Mouse (Mus musculus) left cerebral cortex, postnatal 36 days (tissue): ENCODE results near the gene Cideb. TPM values are rescaled to one million over a fixed set of nuclear protein-coding genes. Genes with fewer than 3 reads are reported as not detected.
"Not testable (repeated sequence)": the region's sequence is repeated elsewhere in the genome, so short reads cannot be mapped to it uniquely, and the experiment has no call there.

Source experiments
- DNase-seq, 2 experiments: peaks; one replicate each; pipeline ENCODE4 v3.0.0; 2021 to 2022; ENCODE audit warnings: low spot score in 2 of 2, mixed read lengths in 1 of 2
- intact Hi-C: fragments of 180-260 bp; cut with DNase I; formaldehyde crosslinking; loops from one replicate; pipeline ENCODE4 v1.15.1; 2025
- total RNA-seq, 2 experiments: library from RNA; stranded (reverse); gene quantifications; 2 replicates each; pipeline ENCODE4 v1.2.3; 2021

Cideb gene
- total RNA-seq, 2 experiments from 2014 or later = 2.5 to 3.0 TPM

DNA sequence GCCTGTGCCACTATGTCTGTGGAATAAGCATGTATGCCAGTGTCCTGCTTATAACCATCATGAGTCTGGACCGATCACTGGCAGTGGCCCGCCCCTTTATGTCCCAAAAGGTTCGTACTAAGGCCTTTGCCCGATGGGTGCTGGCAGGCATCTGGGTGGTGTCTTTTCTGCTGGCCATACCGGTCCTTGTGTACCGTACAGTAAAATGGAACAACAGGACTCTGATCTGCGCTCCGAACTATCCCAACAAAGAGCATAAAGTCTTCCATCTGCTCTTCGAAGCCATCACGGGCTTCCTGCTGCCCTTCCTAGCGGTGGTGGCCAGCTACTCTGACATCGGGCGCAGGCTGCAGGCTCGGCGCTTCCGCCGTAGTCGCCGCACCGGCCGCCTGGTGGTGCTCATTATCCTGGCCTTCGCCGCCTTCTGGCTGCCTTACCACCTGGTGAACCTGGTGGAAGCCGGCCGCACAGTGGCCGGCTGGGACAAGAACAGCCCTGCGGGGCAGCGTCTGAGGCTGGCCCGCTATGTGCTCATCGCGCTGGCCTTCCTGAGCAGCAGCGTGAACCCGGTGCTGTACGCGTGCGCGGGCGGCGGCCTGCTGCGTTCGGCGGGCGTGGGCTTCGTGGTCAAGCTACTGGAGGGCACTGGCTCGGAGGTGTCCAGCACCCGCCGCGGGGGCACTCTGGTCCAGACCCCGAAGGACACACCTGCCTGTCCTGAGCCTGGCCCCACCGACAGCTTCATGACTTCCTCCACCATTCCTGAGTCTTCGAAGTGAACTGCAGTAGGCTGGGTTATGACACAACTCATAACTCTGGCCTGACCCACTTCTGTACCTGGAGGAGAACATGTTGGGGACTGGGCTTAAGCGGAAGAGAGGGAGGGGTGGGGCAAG is 9.5 kb upstream of the Cideb start:
- peak in 1 of 2 experiments; percentile 45 for DNase-seq
- intact Hi-C loops = loop anchor here (5.0 kb wide), 1 partner anchor 150 kb away; no protein-coding TSS in a partner anchor

DNA sequence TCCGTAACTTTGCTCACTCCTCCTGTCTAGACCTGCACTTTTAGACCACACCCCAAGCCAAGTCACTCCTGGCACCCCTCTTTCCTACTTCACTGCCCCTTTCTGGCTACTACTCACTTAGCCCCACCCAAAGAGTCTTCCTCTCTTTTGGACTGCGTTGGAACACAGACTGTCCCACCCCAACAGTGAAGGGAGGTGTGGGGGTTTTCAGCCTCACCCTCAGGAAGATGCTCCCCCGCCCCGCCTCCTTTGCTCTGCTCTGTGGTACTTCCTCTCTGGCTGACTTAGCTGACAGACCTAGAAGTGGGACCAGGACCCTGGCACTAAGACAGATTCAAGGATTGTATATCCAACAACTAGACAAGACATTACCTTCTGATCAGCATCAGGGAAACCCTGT is 7.4 kb upstream of the Cideb start, which contains the start of gene Ltb4r1:
TSS of gene Ltb4r1 (plus strand) at position 267 of the 400 bp plus-strand sequence.
- DNase-seq = no peak
- intact Hi-C loops = loop anchor here (5.0 kb wide), 1 partner anchor 152 kb away; no protein-coding TSS in a partner anchor

DNA sequence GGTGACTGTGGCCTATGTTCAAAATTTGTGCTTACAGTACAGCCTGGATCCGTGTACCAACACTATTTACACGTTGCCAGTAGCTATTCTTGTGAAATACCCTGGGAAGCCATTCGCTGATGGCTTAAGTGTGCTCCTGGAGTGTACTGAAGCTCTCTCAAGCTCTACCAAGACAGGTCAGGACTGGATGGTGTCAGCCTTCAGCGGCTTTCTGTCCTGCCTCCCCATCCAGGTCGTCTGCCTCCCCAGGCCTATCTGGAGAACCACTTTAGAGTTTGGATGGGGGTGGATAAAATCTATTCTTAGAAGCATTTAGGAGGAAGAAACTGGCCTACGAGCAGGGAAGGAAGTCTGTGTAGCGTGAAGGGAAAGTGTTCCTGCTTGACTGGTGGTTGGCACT is 4.9 kb upstream of the Cideb start:
- intact Hi-C loops = no loop called here
- DNase-seq = no peak

DNA sequence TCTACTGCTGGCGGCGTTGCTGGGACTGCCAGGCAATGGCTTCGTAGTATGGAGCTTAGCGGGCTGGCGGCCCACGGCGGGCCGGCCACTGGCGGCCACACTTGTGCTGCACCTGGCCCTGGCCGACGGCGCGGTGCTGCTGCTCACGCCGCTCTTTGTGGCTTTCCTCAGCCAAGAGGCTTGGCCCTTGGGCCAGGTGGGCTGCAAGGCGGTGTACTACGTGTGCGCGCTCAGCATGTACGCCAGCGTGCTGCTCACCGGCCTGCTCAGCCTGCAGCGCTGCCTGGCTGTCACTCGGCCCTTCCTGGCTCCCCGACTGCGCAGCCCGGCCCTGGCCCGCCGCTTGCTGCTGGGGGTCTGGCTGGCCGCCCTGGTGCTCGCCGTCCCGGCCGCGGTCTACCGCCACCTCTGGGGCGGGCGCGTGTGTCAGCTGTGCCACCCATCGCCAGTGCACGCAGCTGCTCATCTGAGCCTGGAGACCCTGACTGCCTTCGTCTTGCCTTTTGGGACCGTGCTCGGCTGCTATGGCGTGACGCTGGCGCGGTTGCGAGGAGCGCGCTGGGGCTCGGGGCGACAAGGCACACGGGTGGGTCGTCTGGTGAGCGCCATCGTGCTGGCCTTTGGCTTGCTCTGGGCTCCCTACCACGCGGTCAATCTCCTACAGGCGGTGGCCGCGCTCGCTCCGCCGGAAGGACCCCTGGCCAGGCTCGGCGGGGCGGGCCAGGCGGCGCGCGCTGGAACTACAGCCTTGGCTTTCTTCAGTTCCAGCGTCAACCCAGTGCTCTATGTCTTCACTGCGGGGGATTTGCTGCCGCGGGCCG is 4.0 kb upstream of the Cideb start:
- intact Hi-C loops = no loop called here
- peak; percentile 47 to 49 for DNase-seq

DNA sequence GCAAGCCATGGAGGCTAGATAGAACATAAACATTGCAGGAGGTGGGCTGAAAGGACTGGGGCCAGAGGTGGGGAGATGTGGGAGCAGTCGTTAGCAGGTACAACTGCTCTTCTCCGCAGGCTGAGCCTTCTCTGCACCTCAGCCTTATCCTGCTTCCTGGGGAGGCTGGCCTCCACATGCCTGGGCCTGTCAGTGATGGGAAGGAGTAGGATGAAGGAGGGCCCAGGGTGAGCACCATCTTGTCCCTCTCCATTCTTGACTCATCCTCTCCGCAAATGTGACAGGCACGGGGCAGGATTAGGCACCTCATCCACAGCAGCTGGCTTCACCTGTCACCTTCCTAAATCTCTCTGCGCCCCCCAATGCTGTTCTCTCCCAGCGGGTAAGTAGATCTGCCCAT is 2.9 kb upstream of the Cideb start, which contains the start of gene Ltb4r2:
TSS of gene Ltb4r2 (plus strand) at position 266 of the 400 bp plus-strand sequence.
- DNase-seq = no peak
- intact Hi-C loops = no loop called here

DNA sequence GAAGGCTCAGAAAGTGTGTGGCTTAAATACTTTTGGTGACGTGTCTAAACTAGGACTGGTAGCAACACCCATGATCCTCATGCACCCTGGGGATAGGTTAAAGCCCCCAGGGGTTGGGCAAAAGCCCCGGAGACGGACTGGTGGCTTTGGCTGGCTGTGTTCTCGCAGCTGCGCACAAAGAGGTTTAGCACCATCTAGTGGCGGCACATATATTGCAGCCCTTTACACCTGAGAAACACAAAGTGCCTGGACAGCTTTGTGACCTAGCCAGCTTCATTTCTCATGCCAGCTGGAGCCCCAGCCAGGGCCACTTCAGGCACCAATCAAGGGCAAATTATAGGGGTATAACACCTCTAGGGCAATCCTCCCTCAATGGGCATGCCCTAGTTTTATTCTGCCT is 1.9 kb upstream of the Cideb start:
- intact Hi-C loops = not testable (repeated sequence)
- DNase-seq = peak; percentile 76 to 82

DNA sequence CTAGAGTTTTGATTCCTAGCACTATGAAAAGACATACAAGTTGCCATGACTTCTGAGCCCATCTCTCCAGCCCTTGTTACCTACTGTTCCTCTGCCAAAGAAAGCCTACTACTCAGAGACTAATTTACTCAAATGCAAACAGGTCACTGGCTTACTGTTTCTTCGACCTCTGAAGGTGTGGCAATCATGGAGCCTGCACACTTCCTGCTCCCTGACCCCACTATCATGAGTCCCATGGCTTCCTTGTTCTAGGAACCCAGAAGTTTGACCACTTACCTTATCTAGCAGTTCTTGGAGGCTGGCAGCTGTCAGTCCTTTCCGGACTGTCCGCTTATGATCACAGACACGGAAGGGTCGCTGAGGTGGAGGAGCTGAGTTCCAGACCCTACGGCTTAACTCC is 692 bp downstream of the Cideb start:
- no peak for DNase-seq
- intact Hi-C loops = no loop called here

DNA sequence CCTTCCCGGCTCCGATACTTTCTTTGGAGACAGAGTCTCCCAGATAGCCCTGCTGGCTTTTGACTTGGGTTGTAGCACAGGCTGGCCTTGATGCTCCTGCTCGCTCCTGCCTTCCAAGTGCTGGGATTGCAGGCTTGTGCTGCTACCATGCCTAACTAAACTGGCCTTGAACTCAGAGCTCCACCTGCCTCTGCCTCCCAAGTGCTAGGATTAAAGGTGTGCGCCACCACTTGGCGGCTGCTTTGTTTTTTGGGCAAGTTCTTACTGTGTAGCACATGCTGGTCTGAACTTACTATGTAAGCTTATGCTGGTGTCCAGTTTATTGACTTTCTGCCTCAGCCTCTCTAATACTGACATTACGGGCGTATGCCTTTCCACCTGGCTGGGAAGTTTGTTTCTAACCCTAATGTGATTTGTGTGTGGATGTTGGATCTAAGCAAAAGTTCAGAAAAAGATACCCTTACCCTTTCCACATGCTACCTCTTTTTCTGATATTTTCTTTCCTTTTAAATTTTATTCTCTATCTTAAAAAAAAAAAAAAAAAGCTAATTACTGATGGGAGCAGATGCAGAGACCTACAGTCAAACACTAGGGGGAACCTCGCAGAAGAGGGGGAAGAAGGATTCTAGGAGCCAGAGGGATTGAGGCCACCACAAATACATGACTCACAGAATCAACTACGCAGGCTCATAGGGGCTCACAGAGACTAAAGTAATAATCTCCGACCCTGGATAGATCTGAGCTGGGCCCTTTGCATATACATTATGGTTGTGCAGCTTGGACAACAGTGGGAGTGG is 11.0 kb downstream of the Cideb start:
- DNase-seq = no peak
- intact Hi-C loops = no loop called here

DNA sequence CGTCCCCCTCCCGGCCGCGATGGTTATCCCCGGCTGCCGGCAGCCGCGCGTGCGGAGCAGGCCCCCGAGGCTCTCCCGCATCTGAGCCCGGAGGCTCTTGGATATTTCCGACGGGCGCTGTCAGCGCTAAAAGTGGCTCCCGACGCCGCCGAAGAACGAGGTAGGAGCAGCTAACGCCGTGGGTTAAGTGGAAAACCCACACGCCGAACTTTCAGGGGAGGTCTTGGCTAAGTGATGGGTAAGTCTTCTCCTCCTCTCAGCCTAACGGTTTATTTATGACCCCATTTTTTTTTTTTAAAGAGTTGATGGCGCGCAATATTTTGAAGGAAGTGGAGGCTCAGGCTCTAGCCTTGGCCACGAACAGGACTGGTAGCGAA is 12.4 kb downstream of the Cideb start:
- intact Hi-C loops = loop anchor here (1.0 kb wide), 1 partner anchor 64 kb away; no protein-coding TSS in a partner anchor
- DNase-seq = no peak

DNA sequence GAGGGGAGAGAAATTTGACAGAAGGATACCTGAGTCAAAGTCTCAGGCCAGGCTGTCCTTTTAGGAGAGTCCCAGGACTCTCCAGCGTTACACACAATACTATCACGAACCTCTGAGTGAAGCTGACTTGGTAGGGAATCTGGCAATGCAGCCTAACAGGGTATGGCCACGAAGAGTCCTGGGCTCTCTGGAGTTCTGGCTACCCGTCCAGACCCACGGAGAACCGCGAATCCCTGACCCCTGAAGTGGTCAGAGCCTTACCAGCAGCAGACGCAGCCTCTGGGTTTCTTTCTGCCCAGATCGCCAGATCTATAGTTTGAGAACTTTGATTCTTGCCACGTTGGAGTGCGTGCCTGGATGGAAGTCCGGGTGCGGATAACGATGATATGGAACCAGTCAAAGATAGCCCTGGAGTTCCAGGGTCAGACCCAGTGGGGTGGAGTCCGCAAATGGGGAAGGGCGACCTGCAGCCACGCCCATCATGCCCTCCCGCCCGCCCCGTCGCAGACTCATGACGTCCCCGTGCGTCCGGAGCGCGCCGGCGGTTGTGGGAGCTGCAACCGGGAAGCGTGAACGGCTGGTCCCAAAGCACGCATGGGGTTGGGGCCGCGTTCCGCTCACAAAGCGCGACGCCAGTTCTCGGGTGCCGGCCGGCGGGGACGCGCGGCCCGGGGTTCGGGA is 12.9 kb downstream of the Cideb start, which contains the start of the genes Dhrs1 and Nop9:
TSS of gene Dhrs1 (minus strand) at position 511 of the 681 bp plus-strand sequence.
TSS of gene Nop9 (plus strand) at position 514 of the 681 bp plus-strand sequence.
- intact Hi-C loops = loop anchor here (1.0 kb wide), 1 partner anchor 63 kb away; no protein-coding TSS in a partner anchor

DNA sequence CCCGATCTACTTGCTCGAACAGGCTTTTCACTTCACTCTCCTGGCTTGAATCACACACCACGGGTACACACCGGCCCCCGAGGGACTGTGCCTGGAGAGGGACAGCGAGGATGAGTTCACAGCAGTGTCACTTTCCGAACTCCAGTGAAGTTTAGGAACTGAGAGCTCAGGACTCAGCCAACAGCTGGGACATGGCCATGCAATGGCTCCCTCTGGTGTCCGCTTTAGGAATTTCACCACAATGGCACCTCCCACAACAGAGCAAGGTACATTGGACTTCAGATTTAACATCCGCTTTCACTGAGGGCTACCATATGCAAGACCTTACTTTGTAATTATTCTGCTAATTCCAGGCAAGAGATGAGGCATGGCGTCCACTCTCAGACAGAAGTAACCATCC is 14.5 kb downstream of the Cideb start:
- peak; percentile 77 to 84 for DNase-seq
- intact Hi-C loops = no loop called here

More for the DNA sequence above, 12.9 kb downstream of the Cideb start, which contains the start of the genes Dhrs1 and Nop9:
- DNase-seq = peak; percentile 87 to 91

DNA sequence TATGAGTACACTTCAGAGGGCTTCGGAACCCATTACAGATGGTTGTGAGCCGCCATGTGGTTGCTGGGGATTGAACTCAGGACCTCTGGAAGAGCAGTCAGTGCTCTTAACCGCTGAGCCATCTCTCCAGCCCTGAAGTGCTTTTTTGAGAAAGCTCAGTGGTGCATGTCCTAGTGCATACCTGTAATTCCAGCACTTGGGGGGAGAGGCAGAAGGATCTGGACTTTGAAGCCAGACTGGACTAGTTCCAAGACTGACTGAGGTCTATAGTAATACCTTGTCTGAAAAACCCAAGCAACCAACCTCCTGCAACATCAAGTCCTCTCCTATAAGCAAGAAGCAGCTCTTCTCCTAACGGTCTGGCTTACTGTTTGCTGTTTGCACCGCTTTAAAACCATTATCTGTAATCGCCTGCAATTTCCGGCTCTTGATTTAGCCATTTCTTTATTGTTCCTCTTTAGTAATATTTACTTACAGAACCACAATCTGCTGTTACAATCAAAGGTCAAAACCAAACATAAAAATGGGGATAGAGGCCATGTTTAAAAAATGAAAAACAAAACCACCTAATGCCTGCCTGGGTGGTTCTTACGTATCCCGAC is 21.1 kb downstream of the Cideb start:
- no peak for DNase-seq
- intact Hi-C loops = no loop called here

DNA sequence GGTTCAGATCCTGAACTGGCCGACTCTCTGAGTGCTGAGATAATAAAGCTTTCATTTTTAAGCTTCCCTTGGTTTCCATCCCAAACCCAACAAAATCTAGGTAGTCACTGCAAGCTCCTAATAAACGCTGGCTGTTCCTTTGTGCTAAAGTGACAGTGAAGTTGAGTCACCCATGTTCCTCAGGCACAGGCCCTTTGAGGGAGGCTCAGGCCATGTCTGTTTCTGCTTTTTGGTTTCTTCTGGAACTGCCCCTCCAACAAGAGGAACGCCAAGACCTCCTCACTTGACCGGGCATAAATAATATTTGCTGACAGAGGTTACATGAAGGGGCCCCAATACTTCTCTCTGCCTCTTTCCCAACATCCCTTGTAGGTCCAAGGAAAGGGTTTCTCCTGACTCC is 22.5 kb downstream of the Cideb start:
- DNase-seq = no peak
- intact Hi-C loops = no loop called here

DNA sequence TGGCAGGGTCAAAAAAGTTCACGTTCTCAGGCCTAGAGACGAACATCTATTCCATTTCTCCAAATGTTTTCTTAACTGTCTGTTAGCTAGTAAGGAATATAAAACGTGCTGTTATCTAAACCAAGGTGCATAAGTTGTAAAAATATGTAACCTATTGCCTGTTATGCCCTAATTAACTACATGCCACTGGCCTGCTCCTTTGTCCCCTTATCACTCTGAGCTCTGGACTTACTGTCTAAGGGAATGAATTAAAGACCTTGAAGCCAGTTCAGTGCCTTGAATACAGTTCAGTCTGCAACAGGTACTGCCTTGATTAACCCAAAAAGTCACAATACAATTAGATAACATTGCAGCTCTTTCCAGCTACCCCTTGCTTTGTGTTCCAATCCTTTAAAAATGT is 22.9 kb downstream of the Cideb start:
- no peak for DNase-seq

DNA sequence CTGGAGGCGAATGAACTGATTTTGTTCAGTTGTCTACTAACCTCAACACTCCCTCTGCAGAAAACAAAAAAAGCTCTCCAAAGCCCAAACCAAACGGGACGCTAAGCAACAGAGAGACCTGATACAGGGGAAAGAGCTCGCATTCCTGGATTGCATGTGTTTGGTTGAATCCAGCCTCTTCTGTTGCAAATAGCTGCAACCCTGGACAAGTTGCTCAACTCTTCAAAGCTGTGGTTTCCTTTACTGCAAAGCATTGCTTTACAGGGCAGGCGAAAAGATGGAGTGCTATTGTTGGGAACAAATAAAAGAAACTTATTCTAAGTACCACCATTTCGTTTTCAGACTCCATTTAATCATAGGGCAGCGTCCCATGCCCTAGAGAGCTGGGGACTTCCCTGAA is 23.4 kb downstream of the Cideb start:
- DNase-seq = no peak
- intact Hi-C loops = no loop called here

More for the DNA sequence above, 22.9 kb downstream of the Cideb start:
- intact Hi-C loops = no loop called here

DNA sequence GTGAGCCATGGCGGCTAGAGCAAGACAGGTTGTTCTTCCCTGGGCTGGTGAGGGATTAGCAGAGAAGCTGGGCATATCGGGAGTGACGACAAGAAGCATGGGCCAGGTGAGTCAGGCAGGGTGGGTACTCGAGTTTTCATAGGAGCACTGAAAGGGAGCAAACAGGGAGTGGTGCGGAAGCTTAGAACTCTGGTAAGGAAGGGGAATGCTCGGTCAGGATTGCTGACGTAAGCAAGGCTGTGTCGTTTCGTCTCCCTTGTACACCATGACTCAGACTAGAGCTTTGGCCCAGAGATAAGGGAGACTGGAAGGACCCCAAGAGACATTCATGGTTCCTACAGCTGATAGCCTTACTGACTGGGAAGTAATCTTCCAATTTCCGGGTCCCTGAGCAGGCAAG is 24.4 kb downstream of the Cideb start:
- intact Hi-C loops = no loop called here
- DNase-seq = no peak

DNA sequence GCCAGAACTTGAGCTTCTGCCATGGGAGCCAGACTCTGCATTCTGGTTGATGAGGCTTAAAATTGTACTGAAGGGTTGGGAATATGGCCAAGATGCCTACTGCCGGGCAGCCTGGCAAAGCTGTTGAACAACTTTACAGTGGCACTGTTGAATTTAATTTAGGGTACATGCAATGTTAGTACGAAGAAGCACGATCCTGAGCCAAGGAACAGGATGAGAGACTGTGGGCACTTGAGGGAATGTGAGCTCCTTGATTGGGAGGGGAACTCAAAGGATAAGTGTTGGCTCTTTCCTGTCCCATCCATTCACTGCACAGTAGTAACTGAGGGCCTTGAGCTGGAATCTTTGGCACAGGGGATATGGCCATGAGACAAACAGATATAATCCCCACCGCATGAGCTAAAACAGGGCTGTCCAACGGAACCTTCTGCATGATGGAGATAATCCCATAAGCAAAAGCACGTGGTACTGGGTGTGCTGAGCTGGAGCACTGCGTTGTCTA is 27.7 kb downstream of the Cideb start:
- no peak for DNase-seq

DNA sequence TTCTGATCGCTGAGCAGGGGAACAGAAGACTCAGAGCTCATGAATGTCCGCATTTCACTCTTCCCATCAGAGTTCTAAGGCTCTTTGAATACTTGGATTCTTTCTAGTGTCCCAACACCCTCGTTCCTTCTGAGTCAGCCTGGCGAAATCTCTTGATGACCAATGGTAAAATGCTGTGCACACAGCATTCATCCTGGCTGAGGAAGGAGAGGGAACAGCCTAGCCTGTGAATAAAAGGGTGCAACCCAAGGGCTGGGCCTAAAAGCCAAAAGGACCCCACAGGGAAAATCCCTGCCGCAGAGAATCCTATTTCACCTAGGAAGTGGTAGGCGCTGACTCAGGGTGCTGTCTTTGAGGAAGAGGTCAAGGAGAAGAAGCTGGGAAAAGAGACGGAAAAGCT is 28.1 kb downstream of the Cideb start:
- intact Hi-C loops = no loop called here
- no peak for DNase-seq

More for the DNA sequence above, 27.7 kb downstream of the Cideb start:
- intact Hi-C loops = no loop called here
